Mouse (Mus musculus) bone marrow, adult 2 months (tissue): ENCODE data around the gene Scrg1. TPM values are rescaled to one million over a fixed set of nuclear protein-coding genes. Genes with fewer than 3 reads are reported as not detected.

Experiments used
- H3K27ac ChIP-seq: fragments of 200-500 bp; 2 replicates; pipeline ENCODE4 v1.5.1; 2012; ENCODE audit warnings: low read depth, mild to moderate bottlenecking, control low read depth, inconsistent platforms, low read length; ENCODE audit not compliant: control insufficient read depth, poor library complexity, insufficient read depth
- H3K4me1 ChIP-seq: fragments of 200-500 bp; 2 replicates; pipeline ENCODE4 v1.6.1; 2011; ENCODE audit warnings: low read length; ENCODE audit not compliant: control insufficient read depth, insufficient read depth
- H3K4me3 ChIP-seq: fragments of 200-500 bp; replicated peaks from 2 replicates; pipeline ENCODE3; 2011; ENCODE audit warnings: mild to moderate bottlenecking, low read depth, low read length, control low read depth; ENCODE audit not compliant: control insufficient read depth
- CTCF ChIP-seq: fragments of 200-500 bp; IDR thresholded peaks from 2 replicates; pipeline ENCODE4 v1.5.1; 2011; ENCODE audit warnings: low read length, control low read depth; ENCODE audit not compliant: control insufficient read depth, insufficient read depth
- POLR2A ChIP-seq: fragments of 200-500 bp; IDR thresholded peaks from 2 replicates; pipeline ENCODE4 v1.6.1; 2011; ENCODE audit warnings: low read depth, mild to moderate bottlenecking, control low read depth, low read length, borderline replicate concordance; ENCODE audit not compliant: control insufficient read depth
- WGBS: fragments of 180-500 bp; shearing (Covaris S2); methylation state at CpG from one replicate; pipeline ENCODE4 v1.1.7; 2018; 5-methylcytosine and 5-hydroxymethylcytosine counted together
- polyA plus RNA-seq: library from polyadenylated mRNA; stranded (reverse); fragments of >200 nt; gene quantifications from 2 replicates; pipeline ENCODE4 v1.2.4, GENCODE M21; 2011; ENCODE audit warnings: low replicate concordance; ENCODE audit not compliant: missing spikeins, insufficient read depth, insufficient read length

Scrg1 gene
- polyA plus RNA-seq: 18.1 and 51.0 TPM in 2 replicates

GRCm38 (mm10) chr8:57455765-57456164 is at the start of gene Scrg1:
Scrg1 (plus strand) TSS chr8:57455923.
- WGBS: 79% methylated on average over 3 of the region's 3 CpGs
- H3K27ac ChIP-seq: no peak within 1 kb of the TSS
- no peaks in the 10 kb centered on the region; the same call in 1 of the 2 replicates for H3K4me1 ChIP-seq
- H3K4me3 ChIP-seq: no peak within 1 kb of the TSS
- TF ChIP-seq POLR2A: no peak
- no peak for TF ChIP-seq CTCF

GRCm38 (mm10) chr8:57406366-57406765 is 49.4 kb upstream of the Scrg1 start:
- no peak for TF ChIP-seq POLR2A
- no peak for TF ChIP-seq CTCF
- no peak overlapping the region for H3K27ac ChIP-seq
- WGBS: 43% methylated on average over 4 of the region's 4 CpGs
- H3K4me1 ChIP-seq: no peaks in the 10 kb centered on the region
- no peak overlapping the region for H3K4me3 ChIP-seq

GRCm38 (mm10) chr8:57409333-57409732 is 46.4 kb upstream of the Scrg1 start:
- TF ChIP-seq POLR2A: no peak
- 77% methylated on average over 2 of the region's 2 CpGs for WGBS
- no peaks in the 10 kb centered on the region for H3K4me1 ChIP-seq
- H3K27ac ChIP-seq: no peak overlapping the region
- H3K4me3 ChIP-seq: no peak overlapping the region

GRCm38 (mm10) chr8:57409779-57410472 is 45.8 kb upstream of the Scrg1 start:
- no peaks in the 10 kb centered on the region for H3K4me1 ChIP-seq
- H3K27ac ChIP-seq: no peak overlapping the region
- TF ChIP-seq POLR2A (no peak), CTCF (no peak)
- no peak overlapping the region for H3K4me3 ChIP-seq
- 47% methylated on average over 15 of the region's 15 CpGs for WGBS

- H3K27ac ChIP-seq: no peak overlapping the region
- H3K4me1 ChIP-seq: no peaks in the 10 kb centered on the region
- no peak for TF ChIP-seq POLR2A
- TF ChIP-seq CTCF: no peak
- WGBS: 33% methylated on average over 16 of the region's 16 CpGs
- H3K4me3 ChIP-seq: no peak overlapping the region
These were observed 45.3 kb upstream of the Scrg1 start for GRCm38 (mm10) chr8:57410473-57410863.

- Histone ChIP-seq H3K4me1 (no peaks in the 10 kb centered on the region), H3K4me3 (no peak overlapping the region), H3K27ac (no peak overlapping the region)
- WGBS: 67% methylated on average over 6 of the region's 6 CpGs
- TF ChIP-seq CTCF (no peak), POLR2A (no peak)
These were observed 44.4 kb upstream of the Scrg1 start for GRCm38 (mm10) chr8:57411366-57411765.

GRCm38 (mm10) chr8:57416827-57417226 is 38.9 kb upstream of the Scrg1 start:
- H3K27ac ChIP-seq: no peak overlapping the region
- H3K4me1 ChIP-seq: no peaks in the 10 kb centered on the region; the same call in 1 of the 2 replicates
- H3K4me3 ChIP-seq: no peak overlapping the region
- TF ChIP-seq CTCF: no peak
- no peak for TF ChIP-seq POLR2A
- 49% methylated on average over 5 of the region's 5 CpGs for WGBS

GRCm38 (mm10) chr8:57426074-57426473 is 29.6 kb upstream of the Scrg1 start:
- Histone ChIP-seq H3K4me1 (peaks cover 1% of the 10 kb centered on the region; the same call in 1 of the 2 replicates), H3K4me3 (no peak overlapping the region), H3K27ac (no peak overlapping the region)
- WGBS: 8% methylated on average over 3 of the region's 3 CpGs
- no peak for TF ChIP-seq POLR2A
- TF ChIP-seq CTCF: no peak

- WGBS: 9% methylated on average over 18 of the region's 18 CpGs
- H3K27ac ChIP-seq: no peak overlapping the region
These were observed 27.9 kb upstream of the Scrg1 start for GRCm38 (mm10) chr8:57427581-57428366.

More at GRCm38 (mm10) chr8:57427581-57428366, 27.9 kb upstream of the Scrg1 start:
- TF ChIP-seq CTCF: no peak
- no peak for TF ChIP-seq POLR2A
- H3K4me1 ChIP-seq: peaks cover 1% of the 10 kb centered on the region; the same call in 1 of the 2 replicates
- H3K4me3 ChIP-seq: no peak overlapping the region
